Mouse (Mus musculus): Measurements from ENCODE around the gene Nfix. TPM values are rescaled to one million over a fixed set of nuclear protein-coding genes. Genes with fewer than 3 reads are reported as not detected.
A peak's percentile ranks its signal among the peaks of the same experiment; 100 is the strongest.

Nfix gene
- polyA plus RNA-seq, 1 experiment = 82.8 TPM

- peaks cover 27% of the 10 kb centered on the region for H3K4me1 ChIP-seq (ENCODE audit: control insufficient read depth, insufficient read depth, low read length)
- H3K4me3 ChIP-seq (ENCODE audit: insufficient read depth, low read length) = no peak overlapping the region
- H3K27ac ChIP-seq (ENCODE audit: insufficient read depth, low read length) = peak overlapping the region; percentile 92
- TF ChIP-seq POLR2A (IDR thresholded peaks at IDR 0.05; ENCODE audit: extremely low read depth, insufficient read depth, low read length) (no peak), CTCF (IDR thresholded peaks at IDR 0.05; ENCODE audit: extremely low read depth, insufficient read depth, low read length) (no peak)
Observed at GRCm38 (mm10) chr8:84729921-84730362, 70.2 kb downstream of the Nfix start.

GRCm38 (mm10) chr8:84728474-84728873 is 71.7 kb downstream of the Nfix start:
- TF ChIP-seq POLR2A (IDR thresholded peaks at IDR 0.05; ENCODE audit: extremely low read depth, insufficient read depth, low read length) = no peak
- TF ChIP-seq CTCF (IDR thresholded peaks at IDR 0.05; ENCODE audit: extremely low read depth, insufficient read depth, low read length) = no peak
- Histone ChIP-seq H3K27ac (ENCODE audit: insufficient read depth, low read length) (peak overlapping the region; percentile 62; the same call in 1 of the 2 replicates), H3K4me3 (ENCODE audit: insufficient read depth, low read length) (no peak overlapping the region), H3K4me1 (ENCODE audit: control insufficient read depth, insufficient read depth, low read length) (peaks cover 26% of the 10 kb centered on the region)

DNA sequence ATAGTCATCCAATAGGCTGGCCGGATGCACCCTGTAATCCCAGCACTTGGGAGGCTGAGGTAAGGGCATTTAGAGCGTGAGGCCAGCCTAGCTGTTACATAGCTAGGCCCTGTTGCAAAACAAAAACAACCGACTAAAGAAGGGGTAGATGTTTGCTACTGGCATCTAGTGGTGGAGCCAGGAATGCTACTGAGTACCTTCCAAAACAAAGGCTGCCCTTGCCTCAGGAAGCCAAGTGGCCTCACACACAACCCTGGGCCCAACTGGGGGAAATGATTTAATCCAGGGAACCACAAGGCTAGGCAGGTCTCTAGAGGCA is 74.2 kb downstream of the Nfix start:
- TF ChIP-seq POLR2A (IDR thresholded peaks at IDR 0.05; ENCODE audit: extremely low read depth, insufficient read depth, low read length) (no peak), CTCF (IDR thresholded peaks at IDR 0.05; ENCODE audit: extremely low read depth, insufficient read depth, low read length) (peak; percentile 48)
- peaks cover 15% of the 10 kb centered on the region for H3K4me1 ChIP-seq (ENCODE audit: control insufficient read depth, insufficient read depth, low read length)
- H3K27ac ChIP-seq (ENCODE audit: insufficient read depth, low read length) = peak overlapping the region; percentile 62
- no peak overlapping the region for H3K4me3 ChIP-seq (ENCODE audit: insufficient read depth, low read length)

- H3K4me3 ChIP-seq (ENCODE audit: insufficient read depth, low read length) = no peak overlapping the region
- peaks cover 14% of the 10 kb centered on the region for H3K4me1 ChIP-seq (ENCODE audit: control insufficient read depth, insufficient read depth, low read length)
- TF ChIP-seq POLR2A (IDR thresholded peaks at IDR 0.05; ENCODE audit: extremely low read depth, insufficient read depth, low read length) (no peak), CTCF (IDR thresholded peaks at IDR 0.05; ENCODE audit: extremely low read depth, insufficient read depth, low read length) (no peak)
- H3K27ac ChIP-seq (ENCODE audit: insufficient read depth, low read length) = peak overlapping the region; percentile 62
Observed at GRCm38 (mm10) chr8:84725246-84725940, 74.8 kb downstream of the Nfix start.

DNA sequence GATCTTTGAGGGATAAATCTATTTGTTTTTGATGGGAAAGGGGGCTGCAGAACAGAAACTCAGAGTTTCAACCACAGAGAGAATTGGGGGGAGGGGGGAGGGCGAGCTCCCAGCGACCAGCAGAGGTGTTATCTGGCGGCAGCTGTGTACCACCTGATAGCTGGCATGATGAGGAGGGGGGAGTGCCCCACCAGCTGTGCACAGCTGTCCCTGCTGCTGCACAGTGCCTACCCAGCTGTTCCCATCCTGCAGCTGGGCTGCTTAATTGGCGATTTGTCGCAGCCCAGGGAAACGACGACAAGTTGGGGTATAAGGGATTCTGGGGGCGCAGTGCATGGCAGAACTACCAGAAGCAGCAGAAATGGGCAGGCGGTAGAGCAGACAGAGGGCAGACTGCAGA is 75.5 kb downstream of the Nfix start:
- Histone ChIP-seq H3K4me3 (ENCODE audit: insufficient read depth, low read length) (no peak overlapping the region), H3K27ac (ENCODE audit: insufficient read depth, low read length) (peak overlapping the region; percentile 62; the same call in 1 of the 2 replicates), H3K4me1 (ENCODE audit: control insufficient read depth, insufficient read depth, low read length) (peaks cover 11% of the 10 kb centered on the region)
- TF ChIP-seq CTCF (IDR thresholded peaks at IDR 0.05; ENCODE audit: extremely low read depth, insufficient read depth, low read length) = no peak
- TF ChIP-seq POLR2A (IDR thresholded peaks at IDR 0.05; ENCODE audit: extremely low read depth, insufficient read depth, low read length) = no peak

DNA sequence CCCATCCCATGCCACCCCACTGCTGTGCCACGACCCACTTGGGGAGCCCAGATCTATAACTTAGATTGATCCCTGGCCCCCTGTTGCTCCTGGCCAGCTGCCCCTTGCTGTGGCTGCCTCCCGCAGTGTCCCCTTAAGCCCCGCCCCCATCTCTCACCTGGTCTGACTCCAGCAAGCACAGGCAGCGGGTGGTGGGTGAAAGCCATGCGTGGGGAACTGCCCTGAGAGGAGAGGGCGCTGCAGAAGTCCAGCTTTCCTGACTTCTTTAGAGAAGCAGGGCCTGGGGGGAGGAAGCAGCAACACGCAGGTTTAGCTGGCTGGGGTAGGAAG is 76.6 kb downstream of the Nfix start:
- Histone ChIP-seq H3K27ac (ENCODE audit: insufficient read depth, low read length) (peak overlapping the region; percentile 63), H3K4me3 (ENCODE audit: insufficient read depth, low read length) (no peak overlapping the region), H3K4me1 (ENCODE audit: control insufficient read depth, insufficient read depth, low read length) (peaks cover 9% of the 10 kb centered on the region)
- TF ChIP-seq CTCF (IDR thresholded peaks at IDR 0.05; ENCODE audit: extremely low read depth, insufficient read depth, low read length) (no peak), POLR2A (IDR thresholded peaks at IDR 0.05; ENCODE audit: extremely low read depth, insufficient read depth, low read length) (no peak)

- Histone ChIP-seq H3K4me1 (ENCODE audit: control insufficient read depth, insufficient read depth, low read length) (peaks cover 9% of the 10 kb centered on the region), H3K27ac (ENCODE audit: insufficient read depth, low read length) (peak within 1 kb of the TSS; percentile 63), H3K4me3 (ENCODE audit: insufficient read depth, low read length) (no peak within 1 kb of the TSS)
- TF ChIP-seq POLR2A (IDR thresholded peaks at IDR 0.05; ENCODE audit: extremely low read depth, insufficient read depth, low read length) (no peak), CTCF (IDR thresholded peaks at IDR 0.05; ENCODE audit: extremely low read depth, insufficient read depth, low read length) (no peak)
Observed at GRCm38 (mm10) chr8:84722850-84723570, 77.1 kb downstream of the Nfix start, which contains the start of gene G430095P16Rik. Gene G430095P16Rik (plus strand): TSS chr8:84723007.

DNA sequence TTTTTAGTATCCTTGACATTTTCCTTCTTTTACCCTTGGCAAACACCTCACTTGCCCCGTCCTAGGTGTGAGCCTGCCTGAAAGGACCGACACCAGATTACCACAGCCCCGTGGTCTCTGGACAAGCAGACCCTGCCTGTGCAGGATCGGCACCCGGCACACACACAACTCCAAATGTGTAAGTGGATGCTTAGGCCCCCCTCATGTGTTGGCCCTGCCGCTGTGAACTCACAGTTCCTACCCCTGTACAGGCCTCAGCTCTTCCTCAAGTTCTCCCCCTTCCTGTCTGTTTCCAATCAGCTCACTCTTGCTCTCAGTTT is 77.7 kb downstream of the Nfix start:
- Histone ChIP-seq H3K27ac (ENCODE audit: insufficient read depth, low read length) (peak overlapping the region; percentile 45; the same call in 1 of the 2 replicates), H3K4me3 (ENCODE audit: insufficient read depth, low read length) (no peak overlapping the region), H3K4me1 (ENCODE audit: control insufficient read depth, insufficient read depth, low read length) (peaks cover 9% of the 10 kb centered on the region)
- TF ChIP-seq POLR2A (IDR thresholded peaks at IDR 0.05; ENCODE audit: extremely low read depth, insufficient read depth, low read length) = no peak
- no peak for TF ChIP-seq CTCF (IDR thresholded peaks at IDR 0.05; ENCODE audit: extremely low read depth, insufficient read depth, low read length)

GRCm38 (mm10) chr8:84718959-84719690 is 81.0 kb downstream of the Nfix start:
- no peak overlapping the region for H3K27ac ChIP-seq (ENCODE audit: insufficient read depth, low read length)

More at GRCm38 (mm10) chr8:84718959-84719690, 81.0 kb downstream of the Nfix start:
- TF ChIP-seq CTCF (IDR thresholded peaks at IDR 0.05; ENCODE audit: extremely low read depth, insufficient read depth, low read length) (no peak), POLR2A (IDR thresholded peaks at IDR 0.05; ENCODE audit: extremely low read depth, insufficient read depth, low read length) (no peak)
- H3K4me3 ChIP-seq (ENCODE audit: insufficient read depth, low read length) = no peak overlapping the region
- peaks cover 7% of the 10 kb centered on the region for H3K4me1 ChIP-seq (ENCODE audit: control insufficient read depth, insufficient read depth, low read length)

Data from cortical plate, adult 2 months (tissue).